Mouse (Mus musculus): ENCODE data around the gene Lipt2.

DNA sequence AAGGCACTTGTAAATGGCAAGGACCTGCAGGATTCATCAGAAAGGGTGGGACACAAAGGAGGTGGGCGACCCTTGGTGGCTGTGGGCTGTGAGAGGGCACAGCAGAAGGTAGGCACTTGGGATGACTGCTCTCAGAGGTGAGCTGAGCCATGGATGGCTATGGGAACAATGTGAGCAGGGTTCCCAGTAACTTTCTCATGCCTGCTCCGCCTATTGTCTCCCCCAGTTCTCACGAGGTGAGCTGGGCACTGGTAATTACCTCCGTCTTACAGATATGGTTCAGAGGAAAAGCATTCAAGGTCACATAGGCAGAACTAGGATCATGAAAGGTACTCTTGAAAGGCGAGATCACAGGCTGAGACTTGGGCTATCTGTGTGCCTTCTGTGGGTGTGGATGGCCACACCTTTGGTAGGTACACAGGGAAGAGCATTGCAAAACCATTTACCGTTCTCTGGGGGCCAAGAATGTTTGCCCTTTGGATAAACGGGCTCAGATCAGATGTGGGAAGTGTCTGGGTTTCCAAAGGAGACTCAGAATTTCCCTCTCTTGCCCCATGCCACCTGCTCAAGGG lies 20.8 kb downstream of the Lipt2 start:
- no peak for TF ChIP-seq CTCF (conservative IDR thresholded peaks at IDR 0.05; ENCODE audit: low read length)
- no peak for TF ChIP-seq NANOG (IDR thresholded peaks at IDR 0.05; ENCODE audit: borderline replicate concordance, low read length)
- TF ChIP-seq POU5F1 (IDR thresholded peaks at IDR 0.05; ENCODE audit: borderline replicate concordance, low read length): no peak

Measured in E14TG2a.4 (cell line).